Mouse (Mus musculus) erythroblast, embryonic 14.5 days (primary cell): ENCODE data around the gene AI593442.

Source experiments
- GATA1 ChIP-seq: IDR thresholded peaks from 2 replicates; pipeline ENCODE4 v1.6.1; 2012; ENCODE audit warnings: low read length, inconsistent platforms, mixed read lengths
- TAL1 ChIP-seq: IDR thresholded peaks from 3 replicates; pipeline ENCODE4 v1.6.1; 2012; ENCODE audit warnings: low read length, inconsistent platforms, mixed read lengths

DNA sequence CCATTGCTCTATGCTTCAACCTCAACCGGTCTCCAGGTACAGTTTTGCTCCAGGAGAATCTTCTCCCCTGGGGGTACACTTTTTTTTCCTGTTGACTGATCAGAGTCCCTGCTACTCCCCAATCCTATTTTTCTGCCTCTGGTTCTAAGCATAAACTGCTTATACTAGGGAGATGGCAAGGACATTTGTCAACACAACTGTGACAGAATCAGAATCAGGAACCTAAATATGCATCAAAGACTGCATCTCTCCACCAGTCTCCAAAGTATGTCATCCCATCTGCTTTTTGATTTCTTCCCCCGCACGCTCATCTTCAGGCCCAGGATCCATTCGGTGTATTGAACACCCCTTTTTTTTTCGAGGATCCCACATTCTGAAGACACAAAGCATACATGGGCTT lies 456 bp upstream of the AI593442 start:
- no peak for TF ChIP-seq TAL1
- no peak for TF ChIP-seq GATA1
